17 mouse cellular contexts compared by ENCODE assay signal in the genomic region with DNA sequence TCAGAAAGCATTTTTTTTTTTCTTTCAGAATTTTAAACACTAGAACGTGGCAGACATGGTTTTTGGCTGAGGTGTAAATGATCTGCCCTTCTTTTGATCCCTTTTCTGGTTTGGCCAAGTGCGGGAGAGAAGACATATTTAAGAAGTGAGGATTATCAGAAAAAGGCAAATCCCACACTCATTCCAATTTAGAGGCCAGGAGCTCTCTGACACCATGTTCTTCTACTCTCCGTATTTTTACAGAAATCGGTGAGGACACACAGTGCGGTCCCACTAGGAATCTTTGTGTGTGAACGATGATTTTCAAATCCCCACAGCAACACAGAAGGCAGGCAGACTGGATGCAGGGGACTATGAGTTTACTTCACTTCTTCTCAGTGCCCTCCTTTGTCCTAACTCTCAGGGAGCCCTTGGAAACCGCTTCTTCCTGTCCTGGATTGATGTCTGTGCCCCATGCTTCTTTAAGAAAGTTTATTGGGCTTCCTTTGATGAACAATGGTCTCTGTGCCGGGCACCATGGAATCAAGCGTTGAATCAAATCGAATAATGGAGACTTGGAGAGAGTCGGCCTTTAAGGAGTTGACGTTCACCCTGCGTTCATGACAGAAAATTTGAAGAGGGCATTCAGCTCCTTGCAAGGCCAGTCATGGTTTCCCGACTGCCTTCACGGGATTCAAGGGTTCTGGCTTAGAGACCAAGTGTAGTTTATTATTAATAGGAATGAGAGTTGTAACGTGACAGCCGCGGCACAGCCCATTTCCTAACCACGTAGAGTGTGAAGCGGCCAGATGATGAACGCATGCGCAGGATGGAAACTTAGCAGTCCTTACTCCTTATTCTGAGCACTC.
"Had no signal": no experiment of that assay in that cellular context is flagged by ENCODE, and none has a peak within 500 bp of the region (broad histone marks: within the 10 kb centered on the region; RNA-seq: fewer than 3 reads in every experiment).

No protein-coding gene starts in this region.

- H3K36me3 ChIP-seq: limb, embryonic 12.5 days; limb, embryonic 15.5 days; midbrain, embryonic 12.5 days had no signal

- H3K4me1 ChIP-seq: limb, embryonic 12.5 days; midbrain, embryonic 12.5 days had no signal

- H3K4me2 ChIP-seq: limb, embryonic 12.5 days; limb, embryonic 15.5 days; liver, embryonic 11.5 days; lung, embryonic 14.5 days; midbrain, embryonic 12.5 days had no signal

- H3K4me3 ChIP-seq: layer of hippocampus, adult 2 months; limb, embryonic 12.5 days; limb, embryonic 15.5 days; midbrain, embryonic 12.5 days had no signal

- H3K27me3 ChIP-seq: limb, embryonic 12.5 days; limb, embryonic 15.5 days; midbrain, embryonic 12.5 days had no signal

- H3K9ac ChIP-seq: limb, embryonic 12.5 days; limb, embryonic 15.5 days; liver, embryonic 14.5 days; liver, postnatal 0 days; lung, embryonic 14.5 days; midbrain, embryonic 12.5 days had no signal

- H3K27ac ChIP-seq: kidney, postnatal 0 days; layer of hippocampus, adult 2 months; limb, embryonic 12.5 days; limb, embryonic 15.5 days; liver, embryonic 14.5 days; macrophage; midbrain, embryonic 12.5 days had no signal

- DNase-seq: kidney, adult 2 months; kidney, postnatal 25 days; layer of hippocampus, adult 9-11 months; liver, postnatal 0 days; lung, embryonic 14.5 days; thymus, adult 18-20 months; thymus, postnatal 36 days had no signal

- H3K9me3 ChIP-seq: limb, embryonic 12.5 days; limb, embryonic 15.5 days; midbrain, embryonic 12.5 days had no signal

- ATAC-seq: intestine, postnatal 0 days; liver, postnatal 0 days; lung, postnatal 0 days had no signal
